Mouse (Mus musculus): ENCODE measurements around the gene Itpr1.

The Itpr1 gene

GRCm38 (mm10) chr6:108503651-108504050 is 290.8 kb downstream of the Itpr1 start:
- in situ Hi-C loops (cut with MboI; ENCODE audit: low pct_unique_long_range_greater_than_20kb in 1 of 2, low sequenced_read_pairs in 2 of 2, unreplicated experiment in 1 of 2), result no loop called here

GRCm38 (mm10) chr6:108504717-108505116 is 291.8 kb downstream of the Itpr1 start:
- in situ Hi-C loops (cut with MboI; ENCODE audit: low pct_unique_long_range_greater_than_20kb in 1 of 2, low sequenced_read_pairs in 2 of 2, unreplicated experiment in 1 of 2), result no loop called here

GRCm38 (mm10) chr6:108506161-108506560 is 293.3 kb downstream of the Itpr1 start:
- in situ Hi-C loops (cut with MboI; ENCODE audit: low pct_unique_long_range_greater_than_20kb in 1 of 2, low sequenced_read_pairs in 2 of 2, unreplicated experiment in 1 of 2), result no loop called here

- in situ Hi-C loops (cut with MboI; ENCODE audit: low pct_unique_long_range_greater_than_20kb in 1 of 2, low sequenced_read_pairs in 2 of 2, unreplicated experiment in 1 of 2), result no loop called here
Measured at GRCm38 (mm10) chr6:108507337-108507736, 294.4 kb downstream of the Itpr1 start.

- in situ Hi-C loops (cut with MboI; ENCODE audit: low pct_unique_long_range_greater_than_20kb in 1 of 2, low sequenced_read_pairs in 2 of 2, unreplicated experiment in 1 of 2), result no loop called here
Measured at GRCm38 (mm10) chr6:108509320-108509719, 296.4 kb downstream of the Itpr1 start.

- in situ Hi-C loops (cut with MboI; ENCODE audit: low pct_unique_long_range_greater_than_20kb in 1 of 2, low sequenced_read_pairs in 2 of 2, unreplicated experiment in 1 of 2), result no loop called here
Measured at GRCm38 (mm10) chr6:108510101-108510500, 297.2 kb downstream of the Itpr1 start.

GRCm38 (mm10) chr6:108512097-108512496 is 299.2 kb downstream of the Itpr1 start:
- in situ Hi-C loops (cut with MboI; ENCODE audit: low pct_unique_long_range_greater_than_20kb in 1 of 2, low sequenced_read_pairs in 2 of 2, unreplicated experiment in 1 of 2), result no loop called here

GRCm38 (mm10) chr6:108512994-108513393 is 300.1 kb downstream of the Itpr1 start:
- in situ Hi-C loops (cut with MboI; ENCODE audit: low pct_unique_long_range_greater_than_20kb in 1 of 2, low sequenced_read_pairs in 2 of 2, unreplicated experiment in 1 of 2), result no loop called here

- in situ Hi-C loops (cut with MboI; ENCODE audit: low pct_unique_long_range_greater_than_20kb in 1 of 2, low sequenced_read_pairs in 2 of 2, unreplicated experiment in 1 of 2), result no loop called here
Measured at GRCm38 (mm10) chr6:108516248-108516647, 303.4 kb downstream of the Itpr1 start.

GRCm38 (mm10) chr6:108517241-108517981 is 304.5 kb downstream of the Itpr1 start:
- in situ Hi-C loops (cut with MboI; ENCODE audit: low pct_unique_long_range_greater_than_20kb in 1 of 2, low sequenced_read_pairs in 2 of 2, unreplicated experiment in 1 of 2), result no loop called here

- in situ Hi-C loops (cut with MboI; ENCODE audit: low pct_unique_long_range_greater_than_20kb in 1 of 2, low sequenced_read_pairs in 2 of 2, unreplicated experiment in 1 of 2), result no loop called here
Measured at GRCm38 (mm10) chr6:108517986-108518385, 305.1 kb downstream of the Itpr1 start.

GRCm38 (mm10) chr6:108518552-108518951 is 305.7 kb downstream of the Itpr1 start:
- in situ Hi-C loops (cut with MboI; ENCODE audit: low pct_unique_long_range_greater_than_20kb in 1 of 2, low sequenced_read_pairs in 2 of 2, unreplicated experiment in 1 of 2), result no loop called here

GRCm38 (mm10) chr6:108519327-108519726 is 306.4 kb downstream of the Itpr1 start:
- in situ Hi-C loops (cut with MboI; ENCODE audit: low pct_unique_long_range_greater_than_20kb in 1 of 2, low sequenced_read_pairs in 2 of 2, unreplicated experiment in 1 of 2), result no loop called here

GRCm38 (mm10) chr6:108523956-108524616 is 311.2 kb downstream of the Itpr1 start:
- in situ Hi-C loops (cut with MboI; ENCODE audit: low pct_unique_long_range_greater_than_20kb in 1 of 2, low sequenced_read_pairs in 2 of 2, unreplicated experiment in 1 of 2), result no loop called here

- in situ Hi-C loops (cut with MboI; ENCODE audit: low pct_unique_long_range_greater_than_20kb in 1 of 2, low sequenced_read_pairs in 2 of 2, unreplicated experiment in 1 of 2), result no loop called here
Measured at GRCm38 (mm10) chr6:108524617-108525010, 311.7 kb downstream of the Itpr1 start.

- in situ Hi-C loops (cut with MboI; ENCODE audit: low pct_unique_long_range_greater_than_20kb in 1 of 2, low sequenced_read_pairs in 2 of 2, unreplicated experiment in 1 of 2), result no loop called here
Measured at GRCm38 (mm10) chr6:108527560-108527959, 314.7 kb downstream of the Itpr1 start.

GRCm38 (mm10) chr6:108527993-108528392 is 315.1 kb downstream of the Itpr1 start:
- in situ Hi-C loops (cut with MboI; ENCODE audit: low pct_unique_long_range_greater_than_20kb in 1 of 2, low sequenced_read_pairs in 2 of 2, unreplicated experiment in 1 of 2), result no loop called here

- in situ Hi-C loops (cut with MboI; ENCODE audit: low pct_unique_long_range_greater_than_20kb in 1 of 2, low sequenced_read_pairs in 2 of 2, unreplicated experiment in 1 of 2), result no loop called here
Measured at GRCm38 (mm10) chr6:108529150-108529549, 316.3 kb downstream of the Itpr1 start.

GRCm38 (mm10) chr6:108530781-108531323 is 318.0 kb downstream of the Itpr1 start:
- in situ Hi-C loops (cut with MboI; ENCODE audit: low pct_unique_long_range_greater_than_20kb in 1 of 2, low sequenced_read_pairs in 2 of 2, unreplicated experiment in 1 of 2), result no loop called here

Data from mouse embryonic stem cell (cell line).